Mouse (Mus musculus): ENCODE results near the gene Ubtd2. TPM values are rescaled to one million over a fixed set of nuclear protein-coding genes. Genes with fewer than 3 reads are reported as not detected.

The Ubtd2 gene
- 48.7 and 49.4 TPM in 2 replicates for polyA plus RNA-seq (2015; fragmentation: Nextera tagmentation; extraction: Ambion mirVana)

- peak; percentile 99 for ATAC-seq (replicated peaks)
- peaks cover 22% of the 10 kb centered on the region for H3K4me1 ChIP-seq
- under 1% methylated on average over 56 of the region's 86 CpGs for WGBS
Measured at GRCm38 (mm10) chr11:32454800-32455506, at the start of gene Ubtd2. Ubtd2 (plus strand) TSS chr11:32455370.

GRCm38 (mm10) chr11:32407863-32408262 is 47.3 kb upstream of the Ubtd2 start:
- H3K4me1 ChIP-seq, result peaks cover 4% of the 10 kb centered on the region
- no peak overlapping the region for H3K4me3 ChIP-seq
- no peaks in the 10 kb centered on the region for H3K9me3 ChIP-seq
- H3K27me3 ChIP-seq (replicated peaks), result no peaks in the 10 kb centered on the region
- H3K9ac ChIP-seq, result no peak overlapping the region
- H3K27ac ChIP-seq, result no peak overlapping the region
- peaks cover 16% of the 10 kb centered on the region for H3K36me3 ChIP-seq (replicated peaks)
- no peak overlapping the region for H3K4me2 ChIP-seq
- WGBS, result 84% methylated on average over 3 of the region's 3 CpGs
- no peak for ATAC-seq (replicated peaks)

More at GRCm38 (mm10) chr11:32454800-32455506, at the start of gene Ubtd2:
- Histone ChIP-seq H3K27me3 (replicated peaks) (no peaks in the 10 kb centered on the region), H3K27ac (peak within 1 kb of the TSS; percentile 98), H3K4me3 (peak within 1 kb of the TSS; percentile 89), H3K4me2 (peak within 1 kb of the TSS; percentile 67), H3K9ac (peak within 1 kb of the TSS; percentile 99), H3K36me3 (replicated peaks) (no peaks in the 10 kb centered on the region), H3K9me3 (no peaks in the 10 kb centered on the region)

- Histone ChIP-seq H3K9ac (no peak overlapping the region), H3K27me3 (replicated peaks) (no peaks in the 10 kb centered on the region), H3K9me3 (no peaks in the 10 kb centered on the region), H3K27ac (no peak overlapping the region), H3K4me1 (peaks cover 4% of the 10 kb centered on the region), H3K4me2 (no peak overlapping the region), H3K36me3 (replicated peaks) (peaks cover 16% of the 10 kb centered on the region), H3K4me3 (no peak overlapping the region)
- no peak for ATAC-seq (replicated peaks)
Measured at GRCm38 (mm10) chr11:32409052-32409451, 46.1 kb upstream of the Ubtd2 start.

- Histone ChIP-seq H3K36me3 (replicated peaks) (peaks cover 16% of the 10 kb centered on the region), H3K27ac (0 out of 2 replicates have a peak overlapping the region, but pooled peaks have one; percentile 21), H3K9me3 (no peaks in the 10 kb centered on the region), H3K9ac (no peak overlapping the region), H3K4me2 (no peak overlapping the region), H3K4me3 (no peak overlapping the region), H3K4me1 (peaks cover 3% of the 10 kb centered on the region), H3K27me3 (replicated peaks) (no peaks in the 10 kb centered on the region)
- ATAC-seq (replicated peaks), result no peak
- WGBS, result 90% methylated on average over 11 of the region's 11 CpGs
Measured at GRCm38 (mm10) chr11:32409823-32410562, 45.2 kb upstream of the Ubtd2 start.

GRCm38 (mm10) chr11:32420001-32420400 is 35.2 kb upstream of the Ubtd2 start:
- WGBS, result 91% methylated on average over 5 of the region's 5 CpGs
- H3K36me3 ChIP-seq (replicated peaks), result peaks cover 61% of the 10 kb centered on the region

GRCm38 (mm10) chr11:32423311-32423710 is 31.9 kb upstream of the Ubtd2 start:
- peaks cover 41% of the 10 kb centered on the region for H3K36me3 ChIP-seq (replicated peaks)
- H3K4me1 ChIP-seq, result no peaks in the 10 kb centered on the region
- ATAC-seq (replicated peaks), result no peak
- H3K4me2 ChIP-seq, result no peak overlapping the region
- H3K9me3 ChIP-seq, result no peaks in the 10 kb centered on the region
- H3K4me3 ChIP-seq, result no peak overlapping the region
- no peak overlapping the region for H3K9ac ChIP-seq
- H3K27ac ChIP-seq, result no peak overlapping the region
- 78% methylated on average over 12 of the region's 12 CpGs for WGBS
- no peaks in the 10 kb centered on the region for H3K27me3 ChIP-seq (replicated peaks)

More at GRCm38 (mm10) chr11:32420001-32420400, 35.2 kb upstream of the Ubtd2 start:
- H3K27me3 ChIP-seq (replicated peaks), result no peaks in the 10 kb centered on the region
- no peak for ATAC-seq (replicated peaks)
- H3K27ac ChIP-seq, result no peak overlapping the region
- H3K4me1 ChIP-seq, result no peaks in the 10 kb centered on the region
- H3K4me3 ChIP-seq, result no peak overlapping the region
- H3K4me2 ChIP-seq, result no peak overlapping the region
- H3K9ac ChIP-seq, result no peak overlapping the region
- no peaks in the 10 kb centered on the region for H3K9me3 ChIP-seq

GRCm38 (mm10) chr11:32424600-32424999 is 30.6 kb upstream of the Ubtd2 start:
- Histone ChIP-seq H3K9me3 (no peaks in the 10 kb centered on the region), H3K4me1 (no peaks in the 10 kb centered on the region), H3K36me3 (replicated peaks) (peaks cover 35% of the 10 kb centered on the region), H3K4me3 (no peak overlapping the region), H3K27ac (no peak overlapping the region), H3K27me3 (replicated peaks) (no peaks in the 10 kb centered on the region), H3K9ac (no peak overlapping the region), H3K4me2 (no peak overlapping the region)
- WGBS, result 92% methylated on average over 4 of the region's 4 CpGs
- no peak for ATAC-seq (replicated peaks)

GRCm38 (mm10) chr11:32425043-32425658 is 30.0 kb upstream of the Ubtd2 start:
- WGBS, result 84% methylated on average over 10 of the region's 10 CpGs
- Histone ChIP-seq H3K36me3 (replicated peaks) (peaks cover 29% of the 10 kb centered on the region), H3K9ac (no peak overlapping the region), H3K4me1 (no peaks in the 10 kb centered on the region), H3K27ac (no peak overlapping the region), H3K27me3 (replicated peaks) (no peaks in the 10 kb centered on the region), H3K4me3 (no peak overlapping the region), H3K9me3 (no peaks in the 10 kb centered on the region), H3K4me2 (no peak overlapping the region)
- no peak for ATAC-seq (replicated peaks)

- no peak for ATAC-seq (replicated peaks)
- no peak overlapping the region for H3K9ac ChIP-seq
- no peaks in the 10 kb centered on the region for H3K9me3 ChIP-seq
- H3K4me3 ChIP-seq, result no peak overlapping the region
- WGBS, result 87% methylated on average over 7 of the region's 7 CpGs
- H3K4me1 ChIP-seq, result no peaks in the 10 kb centered on the region
- H3K27me3 ChIP-seq (replicated peaks), result no peaks in the 10 kb centered on the region
- H3K27ac ChIP-seq, result no peak overlapping the region
- no peak overlapping the region for H3K4me2 ChIP-seq
- H3K36me3 ChIP-seq (replicated peaks), result peaks cover 16% of the 10 kb centered on the region
Measured at GRCm38 (mm10) chr11:32427537-32427936, 27.6 kb upstream of the Ubtd2 start.

GRCm38 (mm10) chr11:32435410-32436060 is 19.6 kb upstream of the Ubtd2 start:
- H3K36me3 ChIP-seq (replicated peaks), result no peaks in the 10 kb centered on the region
- no peak overlapping the region for H3K4me3 ChIP-seq
- H3K9ac ChIP-seq, result no peak overlapping the region
- no peaks in the 10 kb centered on the region for H3K27me3 ChIP-seq (replicated peaks)
- WGBS, result 68% methylated on average over 6 of the region's 6 CpGs
- ATAC-seq (replicated peaks), result no peak
- H3K4me1 ChIP-seq, result no peaks in the 10 kb centered on the region
- no peak overlapping the region for H3K4me2 ChIP-seq
- H3K9me3 ChIP-seq, result no peaks in the 10 kb centered on the region
- H3K27ac ChIP-seq, result no peak overlapping the region

- no peak for ATAC-seq (replicated peaks)
- Histone ChIP-seq H3K36me3 (replicated peaks) (no peaks in the 10 kb centered on the region), H3K27ac (no peak overlapping the region), H3K9me3 (no peaks in the 10 kb centered on the region), H3K9ac (no peak overlapping the region), H3K4me3 (no peak overlapping the region), H3K27me3 (replicated peaks) (no peaks in the 10 kb centered on the region), H3K4me2 (no peak overlapping the region), H3K4me1 (no peaks in the 10 kb centered on the region)
- WGBS, result 78% methylated on average over 3 of the region's 3 CpGs
Measured at GRCm38 (mm10) chr11:32442576-32442975, 12.6 kb upstream of the Ubtd2 start.

- Histone ChIP-seq H3K36me3 (replicated peaks) (no peaks in the 10 kb centered on the region), H3K27me3 (replicated peaks) (no peaks in the 10 kb centered on the region), H3K4me2 (no peak overlapping the region), H3K4me3 (no peak overlapping the region), H3K9ac (no peak overlapping the region), H3K9me3 (no peaks in the 10 kb centered on the region), H3K4me1 (no peaks in the 10 kb centered on the region), H3K27ac (no peak overlapping the region)
- ATAC-seq (replicated peaks), result no peak
- 7% methylated on average over 1 of the region's 1 CpGs for WGBS
Measured at GRCm38 (mm10) chr11:32444266-32444665, 10.9 kb upstream of the Ubtd2 start.
